Mouse (Mus musculus) forebrain, embryonic 11.5 days (tissue): ENCODE measurements around the gene Polk. TPM values are rescaled to one million over a fixed set of nuclear protein-coding genes. Genes with fewer than 3 reads are reported as not detected.

Source experiments
- ATAC-seq: fragments of 200-750 bp; cut with Nextera tagmentation; replicated peaks from 2 replicates; pipeline ENCODE4 v1.8.0; 2017; ENCODE audit warnings: moderate TSS enrichment; ENCODE audit not compliant: low FRiP score
- DNase-seq: peaks from one replicate; pipeline ENCODE4 v3.0.0-alpha.2; 2017; ENCODE audit warnings: low spot score
- H3K27ac ChIP-seq: fragments of 300-500 bp; sonication (generic); 2 replicates; pipeline ENCODE4 v1.5.1; 2014; ENCODE audit warnings: low read depth, low read length
- H3K27me3 ChIP-seq: fragments of 300-500 bp; sonication (generic); 2 replicates; pipeline ENCODE4 v1.6.1; 2014; ENCODE audit warnings: mild to moderate bottlenecking, low read length, mixed read lengths; ENCODE audit not compliant: control insufficient read depth, insufficient read depth
- H3K36me3 ChIP-seq: fragments of 300-500 bp; sonication (generic); 2 replicates; pipeline ENCODE4 v1.6.1; 2014; ENCODE audit warnings: mild to moderate bottlenecking, low read length, moderate library complexity, mixed read lengths; ENCODE audit not compliant: control insufficient read depth, insufficient read depth
- H3K4me1 ChIP-seq: fragments of 300-500 bp; sonication (generic); replicated peaks from 2 replicates; pipeline ENCODE4 v1.6.1; 2014; ENCODE audit warnings: low read length, mixed read lengths; ENCODE audit not compliant: control insufficient read depth, insufficient read depth
- H3K4me2 ChIP-seq: fragments of 300-500 bp; sonication (generic); 2 replicates; pipeline ENCODE4 v1.6.1; 2014; ENCODE audit warnings: low read depth, mild to moderate bottlenecking, low read length, moderate library complexity, mixed read lengths; ENCODE audit not compliant: severe bottlenecking
- H3K4me3 ChIP-seq: fragments of 300-500 bp; sonication (generic); 2 replicates; pipeline ENCODE4 v1.5.1; 2014; ENCODE audit warnings: low read depth, low read length
- H3K9ac ChIP-seq: fragments of 300-500 bp; sonication (generic); 2 replicates; pipeline ENCODE4 v1.6.1; 2014; ENCODE audit warnings: low read length
- H3K9me3 ChIP-seq: fragments of 300-500 bp; sonication (generic); 2 replicates; pipeline ENCODE4 v1.6.1; 2016; ENCODE audit warnings: low read length, mixed read lengths; ENCODE audit not compliant: control insufficient read depth
- WGBS: fragments of 180-500 bp; shearing (Covaris S2); extraction: QIAGEN DNeasy Blood & Tissue Kit; methylation state at CpG from one replicate; pipeline ENCODE4 v1.1.7; 2014; 5-methylcytosine and 5-hydroxymethylcytosine counted together
- polyA plus RNA-seq: library from polyadenylated mRNA; unstranded; fragments of >200 nt; fragmentation: Nextera tagmentation; extraction: Ambion mirVana; gene quantifications from 2 replicates; pipeline ENCODE4 v1.2.1, GENCODE M21; 2014

The Polk gene
- polyA plus RNA-seq, 1 experiment from 2014 or later, result 10.4 TPM

GRCm38 (mm10) chr13:96538103-96538502, 4.3 kb downstream of the Polk start:
- Histone ChIP-seq H3K27ac (no peak overlapping the region), H3K36me3 (no peaks in the 10 kb centered on the region), H3K4me3 (no peak overlapping the region), H3K4me1 (no peaks in the 10 kb centered on the region), H3K9me3 (no peaks in the 10 kb centered on the region), H3K4me2 (no peak overlapping the region), H3K27me3 (no peaks in the 10 kb centered on the region), H3K9ac (no peak overlapping the region)
- ATAC-seq, result no peak
- WGBS, result 80% methylated on average over 3 of the region's 3 CpGs
- DNase-seq, result no peak

DNA sequence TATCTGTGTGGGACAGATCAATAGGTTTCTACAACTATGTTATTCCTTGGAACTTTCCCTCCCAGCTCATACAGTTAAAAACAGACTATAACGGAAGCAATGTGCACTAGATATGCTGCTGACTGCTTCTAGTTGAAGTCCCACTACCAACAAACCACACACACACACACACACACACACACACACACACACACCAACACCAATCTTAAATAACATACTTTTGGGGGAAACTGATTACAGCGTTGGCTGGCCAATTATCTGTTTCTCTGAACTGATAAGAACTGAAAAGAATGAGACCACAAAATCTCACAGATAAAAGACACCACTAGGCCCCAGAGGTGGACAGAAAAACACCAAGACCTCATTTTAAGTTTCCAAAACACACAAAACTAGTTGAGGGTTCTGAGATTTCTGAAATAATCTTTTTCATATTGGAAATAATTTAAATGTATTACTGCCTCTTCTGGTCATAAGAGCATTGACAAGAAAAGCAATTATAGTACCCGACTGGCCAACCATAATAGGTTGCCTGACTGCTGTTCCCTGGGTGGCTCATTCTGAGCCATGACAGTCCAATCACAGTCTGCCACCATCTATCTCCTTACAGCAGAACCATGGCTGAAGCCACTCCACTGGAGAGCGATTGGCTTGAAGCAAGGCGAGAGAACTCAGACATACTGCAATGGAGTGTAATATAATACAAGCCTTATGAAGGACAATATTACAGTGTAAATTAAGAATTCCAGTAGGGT, 5.4 kb downstream of the Polk start:
- H3K9ac ChIP-seq, result no peak overlapping the region
- DNase-seq (no peak), ATAC-seq (no peak)
- 85% methylated on average over 5 of the region's 5 CpGs for WGBS
- no peak overlapping the region for H3K27ac ChIP-seq
- H3K4me2 ChIP-seq, result no peak overlapping the region
- H3K9me3 ChIP-seq, result no peaks in the 10 kb centered on the region
- H3K4me1 ChIP-seq, result no peaks in the 10 kb centered on the region
- no peaks in the 10 kb centered on the region for H3K36me3 ChIP-seq
- H3K4me3 ChIP-seq, result no peak overlapping the region
- no peaks in the 10 kb centered on the region for H3K27me3 ChIP-seq

GRCm38 (mm10) chr13:96533742-96534141, 8.6 kb downstream of the Polk start:
- Histone ChIP-seq H3K4me3 (no peak overlapping the region), H3K27ac (no peak overlapping the region), H3K36me3 (no peaks in the 10 kb centered on the region), H3K27me3 (no peaks in the 10 kb centered on the region), H3K4me2 (no peak overlapping the region), H3K9ac (no peak overlapping the region), H3K4me1 (no peaks in the 10 kb centered on the region), H3K9me3 (no peaks in the 10 kb centered on the region)
- ATAC-seq (no peak), DNase-seq (no peak)
- WGBS, result 68% methylated on average over 2 of the region's 2 CpGs

DNA sequence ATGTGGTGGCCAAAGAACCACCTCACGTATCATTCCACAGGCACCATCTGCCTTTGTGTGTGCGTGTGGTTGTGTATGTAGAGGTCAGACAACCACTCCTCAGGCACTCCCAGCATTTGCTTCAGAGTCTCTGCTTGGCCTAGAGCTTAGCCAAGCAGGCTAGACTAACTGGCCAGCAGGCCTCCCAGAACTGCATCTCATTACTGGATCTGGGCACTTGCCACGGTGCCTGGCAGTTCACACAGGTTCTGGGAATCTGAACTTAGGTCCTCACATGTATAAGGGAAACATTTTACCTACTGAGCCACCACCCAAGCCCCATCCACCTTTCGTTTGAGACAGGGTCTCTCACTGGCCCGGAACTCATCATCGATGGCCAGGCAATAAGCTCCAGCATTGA, 10.2 kb downstream of the Polk start:
- H3K9ac ChIP-seq, result no peak overlapping the region
- H3K9me3 ChIP-seq, result no peaks in the 10 kb centered on the region
- H3K4me2 ChIP-seq, result no peak overlapping the region
- 94% methylated on average over 6 of the region's 6 CpGs for WGBS
- H3K27me3 ChIP-seq, result no peaks in the 10 kb centered on the region
- no peak overlapping the region for H3K4me3 ChIP-seq
- no peaks in the 10 kb centered on the region for H3K4me1 ChIP-seq
- ATAC-seq (no peak), DNase-seq (no peak)
- no peak overlapping the region for H3K27ac ChIP-seq
- H3K36me3 ChIP-seq, result no peaks in the 10 kb centered on the region

DNA sequence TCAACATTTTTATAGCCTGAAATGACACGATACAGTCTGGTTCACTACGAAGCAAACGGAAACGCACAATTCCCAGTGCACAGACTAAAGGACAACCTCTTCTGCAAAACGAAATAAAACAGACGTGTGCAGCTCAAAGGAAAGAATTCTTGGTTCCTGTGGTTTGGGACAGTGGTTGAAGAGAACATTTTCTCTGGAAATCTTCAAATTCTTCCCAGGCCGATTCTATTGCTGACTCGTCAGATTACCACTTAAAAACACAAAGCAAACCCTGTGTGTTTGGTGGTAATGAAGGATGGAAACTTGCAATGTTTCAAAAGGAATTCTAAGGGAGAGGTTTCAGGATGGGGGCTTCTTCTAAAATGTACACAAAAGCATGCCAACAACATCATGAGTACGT, 12.3 kb downstream of the Polk start:
- 93% methylated on average over 9 of the region's 9 CpGs for WGBS
- H3K4me3 ChIP-seq, result no peak overlapping the region
- no peak overlapping the region for H3K9ac ChIP-seq
- DNase-seq (no peak), ATAC-seq (no peak)
- no peaks in the 10 kb centered on the region for H3K36me3 ChIP-seq
- no peaks in the 10 kb centered on the region for H3K27me3 ChIP-seq
- H3K9me3 ChIP-seq, result no peaks in the 10 kb centered on the region
- no peak overlapping the region for H3K4me2 ChIP-seq
- H3K27ac ChIP-seq, result no peak overlapping the region
- H3K4me1 ChIP-seq, result no peaks in the 10 kb centered on the region

DNA sequence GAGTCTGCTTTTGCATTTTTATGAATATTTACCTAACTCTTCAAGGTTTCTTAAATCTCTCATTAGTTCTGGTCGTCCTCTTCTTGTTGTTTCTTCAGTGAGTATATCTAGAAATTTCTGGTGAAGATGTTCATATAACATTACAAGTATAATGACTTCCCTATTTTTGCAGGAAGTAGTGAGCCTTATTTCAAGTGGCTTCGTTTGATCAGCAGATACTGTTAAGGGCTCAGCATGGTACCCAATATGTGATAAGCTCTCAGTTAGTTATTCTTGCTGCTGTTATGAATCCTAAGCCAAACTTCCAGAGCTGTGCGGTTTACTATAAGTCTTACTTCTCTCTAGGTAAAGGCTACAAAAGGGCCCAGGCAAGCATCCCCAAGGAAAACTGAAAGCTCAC, 12.8 kb downstream of the Polk start:
- H3K4me3 ChIP-seq, result no peak overlapping the region
- no peaks in the 10 kb centered on the region for H3K9me3 ChIP-seq
- ATAC-seq (no peak), DNase-seq (no peak)
- no peak overlapping the region for H3K9ac ChIP-seq
- no peaks in the 10 kb centered on the region for H3K36me3 ChIP-seq
- no peaks in the 10 kb centered on the region for H3K27me3 ChIP-seq
- 91% methylated on average over 3 of the region's 3 CpGs for WGBS
- no peak overlapping the region for H3K27ac ChIP-seq
- no peak overlapping the region for H3K4me2 ChIP-seq
- H3K4me1 ChIP-seq, result no peaks in the 10 kb centered on the region

DNA sequence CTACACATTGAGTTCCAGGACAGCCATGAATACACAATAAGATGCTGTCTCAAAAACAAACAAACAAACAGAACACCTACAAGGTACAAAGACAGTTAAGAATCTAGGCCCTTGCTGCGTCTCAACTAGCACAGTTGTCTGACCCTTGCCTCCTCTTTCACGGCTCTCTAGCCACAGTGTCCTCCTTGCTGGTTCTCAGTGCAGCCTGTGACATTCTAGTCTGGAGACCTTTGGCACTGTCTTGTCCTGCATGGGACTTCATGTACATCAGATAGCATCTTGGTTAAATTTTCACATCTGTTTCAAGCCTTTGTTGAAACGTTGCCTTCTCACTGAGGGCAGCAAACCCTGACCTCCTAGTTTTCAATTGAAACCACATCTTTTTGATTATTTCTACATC, 13.6 kb downstream of the Polk start:
- no peak overlapping the region for H3K4me3 ChIP-seq
- H3K27ac ChIP-seq, result no peak overlapping the region
- no peaks in the 10 kb centered on the region for H3K9me3 ChIP-seq
- ATAC-seq, result no peak
- H3K4me2 ChIP-seq, result no peak overlapping the region
- no peaks in the 10 kb centered on the region for H3K36me3 ChIP-seq
- no peaks in the 10 kb centered on the region for H3K4me1 ChIP-seq
- no peak for DNase-seq
- H3K27me3 ChIP-seq, result no peaks in the 10 kb centered on the region
- WGBS, result 76% methylated on average over 3 of the region's 3 CpGs
- no peak overlapping the region for H3K9ac ChIP-seq

GRCm38 (mm10) chr13:96527856-96528255, 14.5 kb downstream of the Polk start:
- 92% methylated on average over 11 of the region's 11 CpGs for WGBS
- ATAC-seq (no peak), DNase-seq (no peak)
- H3K4me2 ChIP-seq, result no peak overlapping the region
- H3K9ac ChIP-seq, result no peak overlapping the region
- H3K27ac ChIP-seq, result no peak overlapping the region
- H3K27me3 ChIP-seq, result no peaks in the 10 kb centered on the region
- no peaks in the 10 kb centered on the region for H3K4me1 ChIP-seq
- H3K9me3 ChIP-seq, result no peaks in the 10 kb centered on the region
- no peaks in the 10 kb centered on the region for H3K36me3 ChIP-seq
- no peak overlapping the region for H3K4me3 ChIP-seq

- no peak overlapping the region for H3K4me2 ChIP-seq
- H3K27ac ChIP-seq, result no peak overlapping the region
- 87% methylated on average over 3 of the region's 3 CpGs for WGBS
- H3K9ac ChIP-seq, result no peak overlapping the region
- H3K4me1 ChIP-seq, result no peaks in the 10 kb centered on the region
- no peaks in the 10 kb centered on the region for H3K9me3 ChIP-seq
- no peaks in the 10 kb centered on the region for H3K36me3 ChIP-seq
- DNase-seq (no peak), ATAC-seq (no peak)
- H3K4me3 ChIP-seq, result no peak overlapping the region
- no peaks in the 10 kb centered on the region for H3K27me3 ChIP-seq
Measured at GRCm38 (mm10) chr13:96527022-96527421, 15.4 kb downstream of the Polk start.
